Mouse (Mus musculus) right cerebral cortex, postnatal 14 days (tissue): Measurements from ENCODE around the gene Pigh.
A peak's percentile ranks its signal among the peaks of the same experiment; 100 is the strongest.

ENCODE experiments used
- DNase-seq: peaks from one replicate; pipeline ENCODE4 v3.0.0; 2022

Pigh gene

GRCm38 (mm10) chr12:79089182-79089812 lies at the start of gene Pigh:
TSS of gene Pigh (minus strand) at chr12:79089651.
- peak; percentile 87 for DNase-seq

GRCm38 (mm10) chr12:79138999-79139398 lies 49.5 kb upstream of the Pigh start:
- no peak for DNase-seq

- DNase-seq: no peak
These were observed 47.5 kb upstream of the Pigh start for GRCm38 (mm10) chr12:79136949-79137348.

GRCm38 (mm10) chr12:79135105-79135504 lies 45.7 kb upstream of the Pigh start:
- peak; percentile 7 for DNase-seq

GRCm38 (mm10) chr12:79134676-79135075 lies 45.2 kb upstream of the Pigh start:
- peak; percentile 14 for DNase-seq

GRCm38 (mm10) chr12:79131706-79132460 lies 42.4 kb upstream of the Pigh start:
- no peak for DNase-seq

- DNase-seq: peak; percentile 10
These were observed 41.8 kb upstream of the Pigh start for GRCm38 (mm10) chr12:79131178-79131675.

GRCm38 (mm10) chr12:79130299-79131177 lies 41.1 kb upstream of the Pigh start, which contains the start of gene Arg2:
TSS of gene Arg2 (plus strand) at chr12:79130777.
- DNase-seq: peak; percentile 70

GRCm38 (mm10) chr12:79122820-79123219 lies 33.4 kb upstream of the Pigh start:
- DNase-seq: no peak

- no peak for DNase-seq
These were observed 29.5 kb upstream of the Pigh start for GRCm38 (mm10) chr12:79118991-79119390.

GRCm38 (mm10) chr12:79105312-79105711 lies 15.9 kb upstream of the Pigh start:
- no peak for DNase-seq

GRCm38 (mm10) chr12:79104544-79104943 lies 15.1 kb upstream of the Pigh start:
- no peak for DNase-seq

- DNase-seq: no peak
These were observed 14.3 kb upstream of the Pigh start for GRCm38 (mm10) chr12:79103773-79104172.

- peak; percentile 13 for DNase-seq
These were observed 7.8 kb upstream of the Pigh start for GRCm38 (mm10) chr12:79097106-79097752.

- DNase-seq: peak; percentile 30
These were observed 3.1 kb upstream of the Pigh start for GRCm38 (mm10) chr12:79092569-79092968.

GRCm38 (mm10) chr12:79073362-79073761 lies 16.1 kb downstream of the Pigh start:
- DNase-seq: no peak

GRCm38 (mm10) chr12:79072576-79072975 lies 16.9 kb downstream of the Pigh start:
- no peak for DNase-seq

- peak; percentile 10 for DNase-seq
These were observed 18.6 kb downstream of the Pigh start for GRCm38 (mm10) chr12:79070736-79071333.

- DNase-seq: no peak
These were observed 19.5 kb downstream of the Pigh start for GRCm38 (mm10) chr12:79069916-79070315.

- DNase-seq: no peak
These were observed 20.3 kb downstream of the Pigh start for GRCm38 (mm10) chr12:79069187-79069608.

GRCm38 (mm10) chr12:79068306-79068705 lies 21.1 kb downstream of the Pigh start:
- DNase-seq: no peak

- no peak for DNase-seq
These were observed 21.9 kb downstream of the Pigh start for GRCm38 (mm10) chr12:79067526-79067925.
